Mouse (Mus musculus) kidney, postnatal 0 days (tissue): Measurements from ENCODE around the gene Ube2cbp. TPM values are rescaled to one million over a fixed set of nuclear protein-coding genes. Genes with fewer than 3 reads are reported as not detected.

Source experiments
- ATAC-seq: fragments of 200-750 bp; cut with Nextera tagmentation; replicated peaks from 2 replicates; pipeline ENCODE4 v1.8.0; 2017; ENCODE audit warnings: low read depth, moderate number of reproducible peaks, moderate TSS enrichment, moderate library complexity; ENCODE audit not compliant: low FRiP score
- DNase-seq: peaks from one replicate; pipeline ENCODE4 v3.0.0-alpha.2; 2016; ENCODE audit warnings: low spot score
- H3K27ac ChIP-seq: fragments of 300-500 bp; sonication (generic); 2 replicates; pipeline ENCODE4 v1.5.1; 2014; ENCODE audit warnings: mild to moderate bottlenecking
- H3K27me3 ChIP-seq: fragments of 300-500 bp; sonication (generic); 2 replicates; pipeline ENCODE4 v1.6.1; 2014; ENCODE audit warnings: low read length, mixed read lengths; ENCODE audit not compliant: insufficient read depth
- H3K36me3 ChIP-seq: fragments of 300-500 bp; sonication (generic); 2 replicates; pipeline ENCODE4 v1.6.1; 2014; ENCODE audit warnings: low read length, mixed read lengths; ENCODE audit not compliant: insufficient read depth
- H3K4me1 ChIP-seq: fragments of 300-500 bp; sonication (generic); replicated peaks from 2 replicates; pipeline ENCODE4 v1.6.1; 2014; ENCODE audit warnings: antibody characterized with exemption, low read length, mixed read lengths; ENCODE audit not compliant: insufficient read depth
- H3K4me2 ChIP-seq: fragments of 300-500 bp; sonication (generic); 2 replicates; pipeline ENCODE4 v1.6.1; 2014; ENCODE audit warnings: mild to moderate bottlenecking, low read length, moderate library complexity, mixed read lengths
- H3K4me3 ChIP-seq: fragments of 300-500 bp; sonication (generic); replicated peaks from 2 replicates; pipeline ENCODE4 v1.5.1; 2014; ENCODE audit warnings: low read depth, low read length
- H3K9ac ChIP-seq: fragments of 300-500 bp; sonication (generic); 2 replicates; pipeline ENCODE4 v1.6.1; 2014; ENCODE audit warnings: low read depth, low read length
- H3K9me3 ChIP-seq: fragments of 300-500 bp; sonication (generic); replicated peaks from 2 replicates; pipeline ENCODE4 v1.6.1; 2016; ENCODE audit warnings: low read length, inconsistent platforms, mixed read lengths
- CTCF ChIP-seq: IDR thresholded peaks from 2 replicates; pipeline ENCODE4 v1.5.1; 2016; ENCODE audit warnings: antibody characterized with exemption, low read depth, mild to moderate bottlenecking, moderate library complexity
- WGBS: fragments of 180-500 bp; shearing (Covaris S2); extraction: QIAGEN DNeasy Blood & Tissue Kit; methylation state at CpG from one replicate; pipeline ENCODE4 v1.1.7; 2014; 5-methylcytosine and 5-hydroxymethylcytosine counted together
- polyA plus RNA-seq: library from polyadenylated mRNA; unstranded; fragments of >200 nt; fragmentation: Nextera tagmentation; extraction: Ambion mirVana; gene quantifications from 2 replicates; pipeline ENCODE4 v1.2.1, GENCODE M21; 2015

The Ube2cbp gene
- polyA plus RNA-seq, 1 experiment from 2014 or later: 8.2 TPM

- Histone ChIP-seq H3K4me3 (no peak overlapping the region), H3K4me1 (no peaks in the 10 kb centered on the region), H3K36me3 (no peaks in the 10 kb centered on the region), H3K4me2 (no peak overlapping the region), H3K9ac (no peak overlapping the region), H3K27me3 (no peaks in the 10 kb centered on the region), H3K27ac (no peak overlapping the region), H3K9me3 (no peaks in the 10 kb centered on the region)
- DNase-seq (no peak), ATAC-seq (no peak)
- no peak for TF ChIP-seq CTCF
- 44% methylated on average over 12 of the region's 12 CpGs for WGBS
Measured at GRCm38 (mm10) chr9:86372783-86373567, 91.8 kb downstream of the Ube2cbp start.

GRCm38 (mm10) chr9:86369208-86369607 is 95.5 kb downstream of the Ube2cbp start:
- 36% methylated on average over 4 of the region's 4 CpGs for WGBS
- H3K9ac ChIP-seq: no peak overlapping the region
- no peaks in the 10 kb centered on the region for H3K4me1 ChIP-seq
- H3K27me3 ChIP-seq: no peaks in the 10 kb centered on the region
- ATAC-seq: no peak
- TF ChIP-seq CTCF: no peak
- H3K36me3 ChIP-seq: no peaks in the 10 kb centered on the region
- peak; percentile 34 for DNase-seq
- no peaks in the 10 kb centered on the region for H3K9me3 ChIP-seq
- H3K27ac ChIP-seq: no peak overlapping the region
- no peak overlapping the region for H3K4me3 ChIP-seq
- no peak overlapping the region for H3K4me2 ChIP-seq

- 59% methylated on average over 9 of the region's 9 CpGs for WGBS
- DNase-seq (peak; percentile 33), ATAC-seq (peak; percentile 63; the same call in 1 of the 2 replicates)
- no peaks in the 10 kb centered on the region for H3K27me3 ChIP-seq
- no peak overlapping the region for H3K27ac ChIP-seq
- no peak for TF ChIP-seq CTCF
- no peaks in the 10 kb centered on the region for H3K36me3 ChIP-seq
- no peak overlapping the region for H3K9ac ChIP-seq
- H3K4me3 ChIP-seq: no peak overlapping the region
- H3K4me1 ChIP-seq: no peaks in the 10 kb centered on the region
- no peak overlapping the region for H3K4me2 ChIP-seq
- no peaks in the 10 kb centered on the region for H3K9me3 ChIP-seq
Measured at GRCm38 (mm10) chr9:86360536-86360935, 104.2 kb downstream of the Ube2cbp start.

GRCm38 (mm10) chr9:86355851-86356250 is 108.9 kb downstream of the Ube2cbp start:
- no peak for TF ChIP-seq CTCF
- no peaks in the 10 kb centered on the region for H3K36me3 ChIP-seq
- ATAC-seq (no peak), DNase-seq (no peak)
- H3K27ac ChIP-seq: no peak overlapping the region
- H3K4me2 ChIP-seq: no peak overlapping the region
- no peaks in the 10 kb centered on the region for H3K27me3 ChIP-seq
- H3K9ac ChIP-seq: no peak overlapping the region
- WGBS: 87% methylated on average over 3 of the region's 3 CpGs
- no peaks in the 10 kb centered on the region for H3K4me1 ChIP-seq
- no peaks in the 10 kb centered on the region for H3K9me3 ChIP-seq
- no peak overlapping the region for H3K4me3 ChIP-seq

GRCm38 (mm10) chr9:86351491-86351890 is 113.3 kb downstream of the Ube2cbp start:
- H3K36me3 ChIP-seq: no peaks in the 10 kb centered on the region

GRCm38 (mm10) chr9:86336792-86337191 is 128.0 kb downstream of the Ube2cbp start:
- Histone ChIP-seq H3K36me3 (no peaks in the 10 kb centered on the region), H3K4me3 (no peak overlapping the region), H3K27ac (no peak overlapping the region), H3K4me2 (no peak overlapping the region), H3K27me3 (no peaks in the 10 kb centered on the region), H3K9me3 (no peaks in the 10 kb centered on the region), H3K9ac (no peak overlapping the region), H3K4me1 (0 out of 2 replicates have a peak, but pooled peaks cover 3% of the 10 kb centered on the region)
- no peak for ATAC-seq
- no peak for TF ChIP-seq CTCF
- WGBS: 63% methylated on average over 2 of the region's 2 CpGs
- DNase-seq: no peak

More at GRCm38 (mm10) chr9:86351491-86351890, 113.3 kb downstream of the Ube2cbp start:
- Histone ChIP-seq H3K9ac (no peak overlapping the region), H3K4me2 (no peak overlapping the region), H3K4me3 (no peak overlapping the region), H3K9me3 (no peaks in the 10 kb centered on the region), H3K4me1 (no peaks in the 10 kb centered on the region), H3K27ac (no peak overlapping the region), H3K27me3 (no peaks in the 10 kb centered on the region)
- DNase-seq (no peak), ATAC-seq (no peak)
- TF ChIP-seq CTCF: no peak
- WGBS: 87% methylated on average over 3 of the region's 3 CpGs
